Mouse (Mus musculus): ENCODE results near the gene Wdr20. TPM values are rescaled to one million over a fixed set of nuclear protein-coding genes. Genes with fewer than 3 reads are reported as not detected.
A peak's percentile ranks its signal among the peaks of the same experiment; 100 is the strongest.
"Not testable (repeated sequence)": the region's sequence is repeated elsewhere in the genome, so short reads cannot be mapped to it uniquely, and the experiment has no call there.

Gene Wdr20
- polyA plus RNA-seq, 1 experiment: 36.4 TPM

DNA sequence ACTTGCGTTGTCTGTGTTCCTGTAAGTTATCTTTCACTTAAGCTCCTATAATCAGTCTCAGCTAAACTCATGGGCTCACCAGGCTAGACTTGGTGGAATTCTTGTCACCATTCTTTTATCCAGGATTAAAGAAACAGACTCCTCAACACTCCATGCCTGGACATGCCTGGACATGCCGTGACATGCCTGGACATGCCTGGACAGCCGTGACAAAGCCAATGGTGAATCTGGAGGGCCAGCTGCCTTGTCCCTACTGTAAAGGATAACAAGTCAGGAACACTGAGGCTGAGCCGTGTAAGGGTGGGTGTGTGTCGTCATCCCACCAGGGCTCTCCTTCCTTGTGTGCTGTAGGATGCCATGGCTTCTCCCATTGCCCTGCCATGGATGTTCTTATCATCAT is 12.7 kb upstream of the Wdr20 start:
- H3K4me1 ChIP-seq (ENCODE audit: control insufficient read depth, insufficient read depth, low read length): peaks cover 2% of the 10 kb centered on the region
- no peaks in the 10 kb centered on the region for H3K27me3 ChIP-seq (ENCODE audit: control insufficient read depth, insufficient read depth, low read length, poor library complexity, severe bottlenecking)
- H3K9me3 ChIP-seq (replicated peaks; ENCODE audit: control insufficient read depth, insufficient read depth, low read length, poor library complexity, severe bottlenecking): peaks cover 11% of the 10 kb centered on the region
- no peak overlapping the region for H3K4me3 ChIP-seq (ENCODE audit: low read depth, low read length)
- H3K9ac ChIP-seq (ENCODE audit: low read depth, poor library complexity, severe bottlenecking): no peak overlapping the region
- peak overlapping the region; percentile 92 for H3K27ac ChIP-seq (ENCODE audit: insufficient read depth, low read length)
- no peak for TF ChIP-seq CTCF (IDR thresholded peaks at IDR 0.05; ENCODE audit: low read depth, low read length)
- peak; percentile 95 for TF ChIP-seq EP300 (IDR thresholded peaks at IDR 0.05; ENCODE audit: insufficient read depth, low read depth, low read length)
- TF ChIP-seq POLR2A (IDR thresholded peaks at IDR 0.05; ENCODE audit: insufficient read depth, low read length): no peak
- no peaks in the 10 kb centered on the region for H3K36me3 ChIP-seq (ENCODE audit: control insufficient read depth, insufficient read depth, low read length, poor library complexity, severe bottlenecking)

DNA sequence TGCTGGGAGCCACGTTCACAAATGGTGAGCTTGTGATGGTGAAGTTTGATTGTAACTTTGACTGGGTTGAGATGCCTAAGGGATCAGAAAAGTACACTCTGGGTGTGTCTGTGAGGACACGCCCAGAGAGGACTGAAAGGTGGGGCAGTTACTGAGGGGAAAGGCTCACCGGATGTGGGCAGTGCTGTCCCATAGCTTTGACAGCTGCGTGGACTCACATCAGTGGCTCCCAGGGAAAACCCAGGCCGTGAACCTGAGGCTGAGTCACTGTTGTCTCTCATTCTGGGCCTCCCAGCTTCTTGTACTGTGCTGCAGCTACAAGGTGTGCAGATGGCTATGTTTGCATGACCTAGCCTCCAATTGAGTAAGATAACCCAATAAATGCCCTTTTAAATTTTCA is 12.3 kb upstream of the Wdr20 start:
- Histone ChIP-seq H3K27me3 (ENCODE audit: control insufficient read depth, insufficient read depth, low read length, poor library complexity, severe bottlenecking) (no peaks in the 10 kb centered on the region), H3K27ac (ENCODE audit: insufficient read depth, low read length) (peak overlapping the region; percentile 92), H3K4me3 (ENCODE audit: low read depth, low read length) (no peak overlapping the region)

DNA sequence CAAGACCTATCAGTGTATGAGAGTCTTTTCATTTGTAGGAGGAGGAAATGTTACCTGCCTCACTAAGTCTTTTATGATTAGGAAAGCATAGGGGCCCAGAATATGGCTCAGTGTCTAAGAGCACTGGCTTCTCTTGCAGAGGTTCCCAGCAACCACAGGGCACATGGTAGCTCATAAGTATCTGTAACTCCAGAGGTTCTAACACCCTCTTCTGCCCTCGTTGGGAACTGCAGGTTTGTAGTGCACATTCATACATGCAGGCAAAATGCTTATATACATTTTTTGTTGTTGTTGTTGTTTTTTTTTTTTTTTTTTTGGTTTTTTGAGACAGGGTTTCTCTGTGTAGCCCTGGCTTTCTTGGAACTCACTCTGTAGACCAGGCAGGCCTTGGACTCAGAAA is 11.3 kb upstream of the Wdr20 start:
- TF ChIP-seq CTCF (IDR thresholded peaks at IDR 0.05; ENCODE audit: low read depth, low read length): peak; percentile 3
- TF ChIP-seq POLR2A (IDR thresholded peaks at IDR 0.05; ENCODE audit: insufficient read depth, low read length): no peak
- Histone ChIP-seq H3K4me3 (ENCODE audit: low read depth, low read length) (no peak overlapping the region), H3K9ac (ENCODE audit: low read depth, poor library complexity, severe bottlenecking) (no peak overlapping the region), H3K36me3 (ENCODE audit: control insufficient read depth, insufficient read depth, low read length, poor library complexity, severe bottlenecking) (no peaks in the 10 kb centered on the region), H3K4me1 (ENCODE audit: control insufficient read depth, insufficient read depth, low read length) (peaks cover 2% of the 10 kb centered on the region), H3K27ac (ENCODE audit: insufficient read depth, low read length) (no peak overlapping the region), H3K9me3 (replicated peaks; ENCODE audit: control insufficient read depth, insufficient read depth, low read length, poor library complexity, severe bottlenecking) (peaks cover 11% of the 10 kb centered on the region), H3K27me3 (ENCODE audit: control insufficient read depth, insufficient read depth, low read length, poor library complexity, severe bottlenecking) (no peaks in the 10 kb centered on the region)

More for the DNA sequence above, 12.3 kb upstream of the Wdr20 start:
- Histone ChIP-seq H3K4me1 (ENCODE audit: control insufficient read depth, insufficient read depth, low read length) (peaks cover 2% of the 10 kb centered on the region), H3K36me3 (ENCODE audit: control insufficient read depth, insufficient read depth, low read length, poor library complexity, severe bottlenecking) (no peaks in the 10 kb centered on the region), H3K9ac (ENCODE audit: low read depth, poor library complexity, severe bottlenecking) (no peak overlapping the region), H3K9me3 (replicated peaks; ENCODE audit: control insufficient read depth, insufficient read depth, low read length, poor library complexity, severe bottlenecking) (peaks cover 11% of the 10 kb centered on the region)
- TF ChIP-seq CTCF (IDR thresholded peaks at IDR 0.05; ENCODE audit: low read depth, low read length) (no peak), POLR2A (IDR thresholded peaks at IDR 0.05; ENCODE audit: insufficient read depth, low read length) (no peak), EP300 (IDR thresholded peaks at IDR 0.05; ENCODE audit: insufficient read depth, low read depth, low read length) (no peak)

DNA sequence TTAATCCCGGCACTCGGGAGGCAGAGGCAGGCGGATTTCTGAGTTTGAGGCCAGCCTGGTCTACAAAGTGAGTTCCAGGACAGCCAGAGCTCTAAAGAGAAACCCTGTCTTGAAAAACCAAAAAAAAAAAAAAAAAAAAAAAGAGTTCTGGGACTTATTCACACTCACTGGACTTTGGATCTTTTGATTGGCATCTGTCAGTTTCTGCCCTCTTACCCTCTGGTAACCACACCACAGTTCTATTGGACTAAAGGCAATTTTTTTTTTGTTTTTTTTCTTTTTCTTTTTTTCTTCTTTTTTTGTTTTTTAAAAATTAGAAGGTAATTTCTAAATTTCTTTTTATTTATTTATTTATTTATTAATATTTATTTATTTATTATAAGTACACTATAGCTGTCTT is 4.5 kb upstream of the Wdr20 start:
- not testable (repeated sequence) for H3K9ac ChIP-seq (ENCODE audit: low read depth, poor library complexity, severe bottlenecking); H3K9me3 ChIP-seq (replicated peaks; ENCODE audit: control insufficient read depth, insufficient read depth, low read length, poor library complexity, severe bottlenecking); H3K36me3 ChIP-seq (ENCODE audit: control insufficient read depth, insufficient read depth, low read length, poor library complexity, severe bottlenecking); H3K4me1 ChIP-seq (ENCODE audit: control insufficient read depth, insufficient read depth, low read length); H3K27me3 ChIP-seq (ENCODE audit: control insufficient read depth, insufficient read depth, low read length, poor library complexity, severe bottlenecking); H3K4me3 ChIP-seq (ENCODE audit: low read depth, low read length); H3K27ac ChIP-seq (ENCODE audit: insufficient read depth, low read length)

DNA sequence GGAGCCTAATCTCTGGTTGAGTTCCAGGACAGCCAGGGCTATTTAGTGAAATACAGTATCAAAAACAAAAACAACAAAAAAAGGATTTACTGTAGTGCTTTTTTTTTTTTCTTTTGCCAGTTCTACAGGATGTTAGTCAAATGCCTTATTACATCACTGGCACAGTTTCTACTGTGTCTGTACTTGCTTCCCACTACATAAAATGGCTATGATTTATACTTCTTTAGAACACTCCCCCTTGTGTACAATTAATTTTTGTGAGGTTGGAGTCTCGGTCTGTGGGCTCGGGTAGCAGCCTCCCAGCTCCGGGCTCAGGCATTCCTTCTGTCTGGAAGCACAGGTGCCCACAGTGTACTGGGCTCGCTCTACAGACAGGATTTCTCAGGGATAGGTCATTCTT is 1.1 kb upstream of the Wdr20 start:
- no peak overlapping the region for H3K27ac ChIP-seq (ENCODE audit: insufficient read depth, low read length)
- H3K4me1 ChIP-seq (ENCODE audit: control insufficient read depth, insufficient read depth, low read length): no peaks in the 10 kb centered on the region
- H3K36me3 ChIP-seq (ENCODE audit: control insufficient read depth, insufficient read depth, low read length, poor library complexity, severe bottlenecking): no peaks in the 10 kb centered on the region
- no peaks in the 10 kb centered on the region for H3K27me3 ChIP-seq (ENCODE audit: control insufficient read depth, insufficient read depth, low read length, poor library complexity, severe bottlenecking)
- TF ChIP-seq CTCF (IDR thresholded peaks at IDR 0.05; ENCODE audit: low read depth, low read length): no peak
- peak overlapping the region; percentile 30 for H3K4me3 ChIP-seq (ENCODE audit: low read depth, low read length)
- H3K9me3 ChIP-seq (replicated peaks; ENCODE audit: control insufficient read depth, insufficient read depth, low read length, poor library complexity, severe bottlenecking): no peaks in the 10 kb centered on the region
- peak overlapping the region; percentile 63 for H3K9ac ChIP-seq (ENCODE audit: low read depth, poor library complexity, severe bottlenecking)

DNA sequence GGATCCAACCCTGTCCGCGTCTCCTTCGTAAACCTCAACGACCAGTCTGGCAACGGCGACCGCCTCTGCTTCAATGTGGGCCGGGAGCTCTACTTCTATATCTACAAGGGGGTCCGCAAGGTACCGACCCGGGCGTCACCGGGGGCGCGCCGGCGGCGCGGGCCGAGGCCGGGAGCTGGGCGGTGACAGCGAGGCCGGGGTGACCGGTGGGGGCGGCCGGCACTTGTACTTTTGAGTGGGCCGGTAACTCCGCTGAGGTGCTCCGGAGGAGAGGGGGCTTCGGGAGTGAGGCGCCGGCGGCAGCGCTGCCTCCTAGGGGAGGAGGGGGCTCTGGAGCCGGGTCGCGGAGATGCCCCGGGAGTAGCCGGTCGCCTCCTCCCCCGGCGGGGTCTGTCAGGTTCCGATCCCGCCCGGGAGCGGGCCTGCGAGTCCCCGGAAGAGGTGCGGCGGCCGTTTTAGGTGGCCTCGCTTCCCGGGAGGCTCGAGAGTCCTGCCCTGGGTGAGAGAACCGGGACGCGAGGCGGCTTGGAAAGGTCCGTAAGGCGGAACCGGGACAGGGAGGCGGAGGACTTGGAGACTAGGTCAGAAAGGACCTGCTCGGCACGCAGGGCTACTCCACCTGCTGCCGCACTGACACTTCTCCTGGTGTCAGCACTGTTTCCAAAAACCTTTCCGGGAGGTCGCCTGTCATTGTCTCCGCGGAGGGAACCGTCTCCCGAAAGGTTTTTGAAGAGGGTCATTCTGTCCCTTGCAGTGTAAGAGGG is 596 bp downstream of the Wdr20 start:
- H3K4me1 ChIP-seq (ENCODE audit: control insufficient read depth, insufficient read depth, low read length): no peaks in the 10 kb centered on the region

More for the DNA sequence above, 596 bp downstream of the Wdr20 start:
- Histone ChIP-seq H3K27ac (ENCODE audit: insufficient read depth, low read length) (no peak overlapping the region), H3K4me3 (ENCODE audit: low read depth, low read length) (peak overlapping the region; percentile 88), H3K36me3 (ENCODE audit: control insufficient read depth, insufficient read depth, low read length, poor library complexity, severe bottlenecking) (no peaks in the 10 kb centered on the region), H3K27me3 (ENCODE audit: control insufficient read depth, insufficient read depth, low read length, poor library complexity, severe bottlenecking) (no peaks in the 10 kb centered on the region), H3K9ac (ENCODE audit: low read depth, poor library complexity, severe bottlenecking) (peak overlapping the region; percentile 93), H3K9me3 (replicated peaks; ENCODE audit: control insufficient read depth, insufficient read depth, low read length, poor library complexity, severe bottlenecking) (no peaks in the 10 kb centered on the region)
- TF ChIP-seq POLR2A (IDR thresholded peaks at IDR 0.05; ENCODE audit: insufficient read depth, low read length) (no peak), CTCF (IDR thresholded peaks at IDR 0.05; ENCODE audit: low read depth, low read length) (no peak), EP300 (IDR thresholded peaks at IDR 0.05; ENCODE audit: insufficient read depth, low read depth, low read length) (no peak)

All from ES-Bruce4 (cell line).